Mouse (Mus musculus) small intestine, adult 2 months (tissue): ENCODE data around the gene Glce. TPM values are rescaled to one million over a fixed set of nuclear protein-coding genes. Genes with fewer than 3 reads are reported as not detected.

ENCODE experiments used
- H3K27ac ChIP-seq: fragments of 200-500 bp; 2 replicates; pipeline ENCODE4 v1.5.1; 2012; ENCODE audit warnings: low read depth, low read length, control low read depth, inconsistent platforms; ENCODE audit not compliant: insufficient read depth
- H3K27me3 ChIP-seq: fragments of 200-500 bp; 2 replicates; pipeline ENCODE4 v1.6.1; 2012; ENCODE audit warnings: mild to moderate bottlenecking, moderate library complexity, low read length, inconsistent platforms; ENCODE audit not compliant: control insufficient read depth, insufficient read depth
- H3K36me3 ChIP-seq: fragments of 200-500 bp; 2 replicates; pipeline ENCODE4 v1.6.1; 2012; ENCODE audit warnings: mild to moderate bottlenecking, low read length, control low read depth, inconsistent platforms; ENCODE audit not compliant: control insufficient read depth, insufficient read depth
- H3K4me1 ChIP-seq: fragments of 200-500 bp; 2 replicates; pipeline ENCODE4 v1.6.1; 2012; ENCODE audit warnings: low read length, inconsistent platforms, mixed read lengths; ENCODE audit not compliant: control insufficient read depth, insufficient read depth, insufficient read length
- H3K4me3 ChIP-seq: fragments of 200-500 bp; 2 replicates; pipeline ENCODE4 v1.5.1; 2012; ENCODE audit warnings: low read depth, mild to moderate bottlenecking, control low read depth, inconsistent platforms, low read length, moderate library complexity
- CTCF ChIP-seq: fragments of 200-500 bp; IDR thresholded peaks from 2 replicates; pipeline ENCODE4 v1.5.1; 2012; ENCODE audit warnings: low read depth, mild to moderate bottlenecking, control low read depth, inconsistent platforms, low read length, moderate library complexity, mixed read lengths; ENCODE audit not compliant: insufficient replicate concordance, insufficient read length; ENCODE audit errors: extremely low read depth
- POLR2A ChIP-seq: fragments of 200-500 bp; IDR thresholded peaks from 2 replicates; pipeline ENCODE4 v1.6.1; 2012; ENCODE audit warnings: low read depth, mild to moderate bottlenecking, control low read depth, inconsistent platforms, low read length, moderate library complexity
- WGBS: fragments of 180-500 bp; shearing (Covaris S2); methylation state at CpG from one replicate; pipeline ENCODE4 v1.1.7; 2018; 5-methylcytosine and 5-hydroxymethylcytosine counted together
- polyA plus RNA-seq: library from polyadenylated mRNA; depleted of rRNA; stranded (reverse); fragments of >200 nt; gene quantifications from 2 replicates; pipeline ENCODE4 v1.2.3, GENCODE M21; 2012

Gene Glce
- polyA plus RNA-seq, 1 experiment, result 2.2 TPM

DNA sequence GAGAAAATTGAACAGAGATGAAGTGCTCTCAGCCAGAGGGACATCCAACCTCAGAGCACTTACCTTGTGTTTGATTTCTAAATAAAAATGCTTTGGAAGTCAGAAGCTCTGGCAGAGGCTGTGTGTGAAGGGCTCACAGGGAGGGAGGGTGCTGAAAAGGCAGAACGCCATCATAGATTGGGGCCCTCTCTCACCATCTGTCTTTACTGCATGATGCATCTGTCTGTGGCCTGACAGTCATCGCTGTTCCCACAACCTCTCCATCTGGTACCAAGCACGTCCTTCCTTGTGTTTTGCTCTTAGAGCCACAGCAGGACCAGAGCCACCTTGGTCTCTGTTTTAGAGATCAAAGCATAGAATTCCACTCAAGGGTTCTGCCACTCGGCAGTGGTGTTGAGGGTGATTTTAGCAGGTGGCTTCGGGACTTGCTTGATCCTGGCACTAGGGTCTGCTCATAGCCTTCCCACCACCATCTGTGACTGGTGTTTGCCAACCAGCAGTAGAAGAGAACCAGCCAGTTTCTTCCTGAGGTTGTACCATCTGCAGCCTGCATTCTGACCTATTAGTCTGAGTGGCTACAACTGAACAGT is 3.6 kb upstream of the Glce start:
- Histone ChIP-seq H3K36me3 (no peaks in the 10 kb centered on the region), H3K4me3 (no peak overlapping the region), H3K4me1 (no peaks in the 10 kb centered on the region), H3K27me3 (no peaks in the 10 kb centered on the region), H3K27ac (no peak overlapping the region)
- 83% methylated on average over 5 of the region's 5 CpGs for WGBS
- TF ChIP-seq CTCF (no peak), POLR2A (no peak)

GRCm38 (mm10) chr9:62124266-62124665 is 1.8 kb upstream of the Glce start:
- Histone ChIP-seq H3K27ac (no peak overlapping the region), H3K4me1 (no peaks in the 10 kb centered on the region), H3K4me3 (no peak overlapping the region), H3K36me3 (no peaks in the 10 kb centered on the region), H3K27me3 (no peaks in the 10 kb centered on the region)
- WGBS, result 76% methylated on average over 1 of the region's 1 CpGs
- TF ChIP-seq CTCF (no peak), POLR2A (no peak)

- no peak for TF ChIP-seq CTCF
- TF ChIP-seq POLR2A, result no peak
- Histone ChIP-seq H3K4me1 (no peaks in the 10 kb centered on the region), H3K4me3 (no peak overlapping the region), H3K27me3 (no peaks in the 10 kb centered on the region), H3K36me3 (no peaks in the 10 kb centered on the region), H3K27ac (no peak overlapping the region)
- WGBS, result 68% methylated on average over 3 of the region's 3 CpGs
Measured at GRCm38 (mm10) chr9:62123496-62123895, 1.0 kb upstream of the Glce start.

DNA sequence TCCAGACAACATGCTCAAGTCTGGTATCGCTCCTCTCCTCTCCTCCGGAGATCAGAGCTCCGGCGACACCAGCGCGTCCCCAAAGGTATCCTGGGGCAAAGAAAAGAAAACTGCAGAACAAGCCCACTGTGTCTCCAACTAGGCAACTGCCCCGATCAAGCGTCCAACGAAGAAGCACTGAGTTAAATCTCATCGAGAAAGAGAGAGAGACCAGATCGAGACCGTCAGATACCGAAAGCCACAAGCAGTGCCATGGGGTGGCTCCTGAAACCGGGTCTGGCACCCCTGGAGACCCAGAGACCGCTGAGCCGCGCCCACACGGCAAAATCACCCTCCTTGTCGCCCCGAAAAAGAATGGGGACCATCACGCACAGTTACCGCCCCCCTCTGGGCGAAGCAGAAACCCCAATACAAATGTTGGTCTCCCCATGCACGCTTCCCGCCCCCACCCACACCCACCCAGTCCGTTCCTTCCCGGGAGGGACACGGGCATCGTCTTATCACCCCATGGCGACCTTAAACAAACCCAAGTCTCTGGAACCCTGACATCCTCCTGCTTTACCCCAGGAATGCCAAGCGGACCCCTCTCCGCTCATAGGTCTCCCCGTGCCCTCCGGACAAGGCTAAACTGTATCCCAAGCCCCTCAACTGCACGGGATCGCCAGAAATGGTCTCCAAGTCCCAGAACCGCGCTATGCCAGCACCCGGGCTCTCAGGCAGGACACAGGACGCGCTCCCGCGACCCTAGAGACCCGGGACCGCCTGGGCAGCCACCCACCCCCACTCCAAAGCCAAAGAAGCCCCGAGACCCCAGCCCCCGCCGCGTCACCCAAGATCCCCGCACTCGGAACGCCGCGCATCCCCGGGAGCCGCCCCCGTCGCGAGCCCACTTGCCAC is 656 bp downstream of the Glce start:
- H3K36me3 ChIP-seq, result no peaks in the 10 kb centered on the region
- TF ChIP-seq CTCF, result peak; percentile 34; the same call in 1 of the 2 replicates
- TF ChIP-seq POLR2A, result no peak
- H3K4me3 ChIP-seq, result peak overlapping the region; percentile 82
- no peaks in the 10 kb centered on the region for H3K27me3 ChIP-seq
- no peaks in the 10 kb centered on the region for H3K4me1 ChIP-seq
- WGBS, result 1% methylated on average over 58 of the region's 59 CpGs
- H3K27ac ChIP-seq, result no peak overlapping the region; the same call in 1 of the 2 replicates

- TF ChIP-seq CTCF (no peak), POLR2A (no peak)
- Histone ChIP-seq H3K27ac (no peak overlapping the region), H3K4me1 (no peaks in the 10 kb centered on the region), H3K36me3 (no peaks in the 10 kb centered on the region), H3K27me3 (no peaks in the 10 kb centered on the region), H3K4me3 (no peak overlapping the region)
- WGBS, result 85% methylated on average over 3 of the region's 3 CpGs
Measured at GRCm38 (mm10) chr9:62118754-62119153, 3.7 kb downstream of the Glce start.

DNA sequence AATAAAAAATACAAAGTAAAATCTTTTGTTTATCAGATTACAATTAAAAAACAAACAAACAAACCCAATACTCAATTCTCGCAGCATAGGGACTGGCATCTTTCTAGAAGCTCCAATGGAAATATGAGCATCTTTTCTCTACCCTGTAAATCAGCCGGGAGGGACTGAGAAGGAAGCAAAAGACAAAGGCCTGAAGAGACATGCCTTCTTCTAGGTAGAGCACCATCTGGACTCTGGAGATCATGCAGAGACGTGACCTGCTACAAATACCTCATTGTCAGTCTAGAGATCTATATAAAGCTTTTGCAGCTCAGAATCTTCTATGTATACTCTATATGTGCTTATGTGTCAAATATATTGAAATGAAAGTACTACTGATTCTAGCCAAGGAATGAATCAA is 6.6 kb downstream of the Glce start:
- no peaks in the 10 kb centered on the region for H3K27me3 ChIP-seq
- no peaks in the 10 kb centered on the region for H3K36me3 ChIP-seq
- no peaks in the 10 kb centered on the region for H3K4me1 ChIP-seq
- no peak for TF ChIP-seq POLR2A
- TF ChIP-seq CTCF, result no peak
- no peak overlapping the region for H3K27ac ChIP-seq
- WGBS, result 86% methylated on average over 3 of the region's 3 CpGs
- no peak overlapping the region for H3K4me3 ChIP-seq

DNA sequence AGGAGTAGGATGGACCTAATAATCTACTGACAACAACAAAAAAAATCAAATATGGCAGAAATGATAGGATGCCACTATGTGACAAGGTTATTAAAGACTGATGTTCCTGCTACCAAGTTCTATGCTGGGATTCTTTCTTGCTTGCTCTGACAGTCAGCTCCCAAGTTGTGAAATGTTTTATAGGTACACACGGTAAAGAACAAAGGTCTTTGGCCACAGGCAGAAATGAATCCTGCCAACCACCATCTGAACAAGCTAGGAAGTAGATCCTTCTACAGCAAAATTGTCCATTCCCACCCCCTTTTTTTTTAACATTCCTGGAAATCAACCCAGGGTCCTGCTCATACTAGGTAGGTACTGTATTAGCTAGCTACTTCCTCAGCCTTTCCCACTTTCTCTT is 25.9 kb downstream of the Glce start:
- no peaks in the 10 kb centered on the region for H3K4me1 ChIP-seq
- WGBS, result 21% methylated on average over 1 of the region's 1 CpGs
- H3K36me3 ChIP-seq, result no peaks in the 10 kb centered on the region
- H3K27me3 ChIP-seq, result no peaks in the 10 kb centered on the region
- no peak overlapping the region for H3K27ac ChIP-seq
- TF ChIP-seq CTCF (no peak), POLR2A (no peak)
- H3K4me3 ChIP-seq, result no peak overlapping the region
